Mouse (Mus musculus): ENCODE results near the gene Ssc4d. TPM values are rescaled to one million over a fixed set of nuclear protein-coding genes. Genes with fewer than 3 reads are reported as not detected.

Ssc4d gene
- polyA plus RNA-seq, 1 experiment from 2014 or later, result 0.70 TPM

DNA sequence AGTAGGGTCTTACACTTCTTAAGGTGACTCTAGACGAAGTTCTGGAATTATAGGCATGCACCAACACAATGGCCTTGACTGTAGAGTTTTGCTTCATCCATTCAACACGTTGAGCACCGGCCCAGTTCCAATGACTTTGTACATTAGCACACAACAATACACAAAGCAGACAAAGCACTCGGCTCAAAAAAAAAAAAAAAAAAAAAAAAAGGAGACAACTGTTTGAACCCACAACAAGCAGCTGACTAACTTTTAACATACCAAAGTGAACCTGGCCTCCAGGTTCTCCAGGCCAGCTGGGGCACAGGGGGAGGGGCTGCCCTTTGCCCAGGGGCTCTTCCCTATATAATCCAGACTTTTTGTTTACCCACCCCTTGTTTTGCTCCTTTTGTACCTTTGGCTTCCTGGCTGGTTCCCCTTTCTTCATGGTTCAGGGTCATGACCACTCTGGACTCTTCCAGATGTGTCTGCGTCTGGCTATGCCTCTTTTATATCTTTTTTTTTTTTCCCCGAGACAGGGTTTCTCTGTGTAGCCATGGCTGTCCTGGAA lies 38.6 kb downstream of the Ssc4d start:
- Histone ChIP-seq H3K4me1 (replicated peaks) (peaks cover 21% of the 10 kb centered on the region), H3K27me3 (replicated peaks) (no peaks in the 10 kb centered on the region), H3K9ac (no peak overlapping the region), H3K9me3 (replicated peaks) (no peaks in the 10 kb centered on the region), H3K36me3 (peaks cover 16% of the 10 kb centered on the region), H3K27ac (ENCODE audit: poor library complexity, severe bottlenecking) (peak overlapping the region; percentile 66), H3K4me2 (no peak overlapping the region), H3K4me3 (no peak overlapping the region)
- 71% methylated on average over 6 of the region's 6 CpGs for WGBS
- ATAC-seq (ENCODE audit: insufficient number of reproducible peaks, low FRiP score), result no peak

DNA sequence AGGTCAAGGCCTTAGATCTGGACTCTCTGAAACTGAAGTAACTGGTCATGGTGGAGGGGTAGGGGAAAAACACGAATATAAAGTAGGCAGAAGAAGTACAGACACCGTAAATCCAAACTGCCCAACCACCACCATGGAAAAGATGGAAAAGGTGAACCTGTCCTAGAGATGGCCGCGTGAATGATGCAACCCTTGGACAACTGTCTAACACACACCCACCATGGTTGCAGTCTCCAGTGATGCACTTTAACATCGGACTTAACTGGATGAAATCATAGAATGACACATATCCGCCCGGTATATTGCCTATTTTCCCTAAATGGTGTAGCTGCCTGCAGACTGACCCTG lies 39.2 kb downstream of the Ssc4d start:
- no peak overlapping the region for H3K9ac ChIP-seq
- H3K4me2 ChIP-seq, result peak overlapping the region; percentile 37
- H3K4me1 ChIP-seq (replicated peaks), result peaks cover 21% of the 10 kb centered on the region
- H3K36me3 ChIP-seq, result peaks cover 22% of the 10 kb centered on the region
- H3K4me3 ChIP-seq, result peak overlapping the region; percentile 97; the same call in 1 of the 2 replicates
- H3K9me3 ChIP-seq (replicated peaks), result no peaks in the 10 kb centered on the region
- peak; percentile 8; the same call in 1 of the 2 replicates for ATAC-seq (ENCODE audit: insufficient number of reproducible peaks, low FRiP score)
- H3K27me3 ChIP-seq (replicated peaks), result no peaks in the 10 kb centered on the region
- WGBS, result 52% methylated on average over 7 of the region's 7 CpGs
- H3K27ac ChIP-seq (ENCODE audit: poor library complexity, severe bottlenecking), result peak overlapping the region; percentile 66

GRCm38 (mm10) chr5:135934481-135935175 lies 39.7 kb downstream of the Ssc4d start, which contains the start of gene Ywhag:
Gene Ywhag (minus strand): TSS chr5:135934616.
- Histone ChIP-seq H3K27ac (ENCODE audit: poor library complexity, severe bottlenecking) (peak within 1 kb of the TSS; percentile 97), H3K27me3 (replicated peaks) (no peaks in the 10 kb centered on the region), H3K4me3 (peak within 1 kb of the TSS; percentile 97), H3K9me3 (replicated peaks) (no peaks in the 10 kb centered on the region), H3K4me1 (replicated peaks) (peaks cover 21% of the 10 kb centered on the region), H3K9ac (peak within 1 kb of the TSS; percentile 89), H3K36me3 (peaks cover 27% of the 10 kb centered on the region), H3K4me2 (peak within 1 kb of the TSS; percentile 71)
- under 1% methylated on average over 48 of the region's 48 CpGs for WGBS
- peak; percentile 97 for ATAC-seq (ENCODE audit: insufficient number of reproducible peaks, low FRiP score)

DNA sequence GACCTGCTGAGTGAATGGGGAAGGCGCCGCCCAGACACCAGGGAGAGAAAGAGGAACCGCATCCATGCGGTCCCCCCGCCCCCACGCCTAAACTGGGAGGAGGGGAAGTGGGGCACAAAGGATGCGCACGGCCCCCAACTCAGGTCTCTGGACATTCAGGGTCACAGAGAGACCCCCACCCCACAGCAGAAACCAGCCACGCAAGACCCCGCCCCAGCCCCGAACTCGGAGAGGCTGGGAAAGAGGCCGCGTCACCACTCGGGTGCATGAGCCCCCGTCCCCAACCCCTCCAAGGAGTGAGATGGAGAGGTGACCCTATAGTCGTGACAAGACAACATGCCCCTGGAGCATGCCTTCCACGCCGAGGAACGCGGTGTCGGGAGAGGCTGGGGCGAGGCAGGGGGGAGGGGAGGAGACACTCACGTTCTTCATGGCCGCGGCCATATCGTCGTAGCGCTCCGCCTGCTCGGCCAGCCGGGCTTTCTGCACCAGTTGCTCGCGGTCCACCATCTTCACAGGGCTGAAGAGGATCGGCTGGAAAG lies 40.4 kb downstream of the Ssc4d start:
- H3K9ac ChIP-seq, result peak overlapping the region; percentile 89
- H3K4me2 ChIP-seq, result peak overlapping the region; percentile 62
- no peaks in the 10 kb centered on the region for H3K9me3 ChIP-seq (replicated peaks)
- H3K4me3 ChIP-seq, result peak overlapping the region; percentile 97
- under 1% methylated on average over 34 of the region's 35 CpGs for whole genome bisulfite sequencing
- H3K27ac ChIP-seq (ENCODE audit: poor library complexity, severe bottlenecking), result peak overlapping the region; percentile 97
- peaks cover 33% of the 10 kb centered on the region for H3K36me3 ChIP-seq
- H3K27me3 ChIP-seq (replicated peaks), result no peaks in the 10 kb centered on the region
- H3K4me1 ChIP-seq (replicated peaks), result peaks cover 21% of the 10 kb centered on the region
- ATAC-seq (ENCODE audit: insufficient number of reproducible peaks, low FRiP score), result peak; percentile 68

DNA sequence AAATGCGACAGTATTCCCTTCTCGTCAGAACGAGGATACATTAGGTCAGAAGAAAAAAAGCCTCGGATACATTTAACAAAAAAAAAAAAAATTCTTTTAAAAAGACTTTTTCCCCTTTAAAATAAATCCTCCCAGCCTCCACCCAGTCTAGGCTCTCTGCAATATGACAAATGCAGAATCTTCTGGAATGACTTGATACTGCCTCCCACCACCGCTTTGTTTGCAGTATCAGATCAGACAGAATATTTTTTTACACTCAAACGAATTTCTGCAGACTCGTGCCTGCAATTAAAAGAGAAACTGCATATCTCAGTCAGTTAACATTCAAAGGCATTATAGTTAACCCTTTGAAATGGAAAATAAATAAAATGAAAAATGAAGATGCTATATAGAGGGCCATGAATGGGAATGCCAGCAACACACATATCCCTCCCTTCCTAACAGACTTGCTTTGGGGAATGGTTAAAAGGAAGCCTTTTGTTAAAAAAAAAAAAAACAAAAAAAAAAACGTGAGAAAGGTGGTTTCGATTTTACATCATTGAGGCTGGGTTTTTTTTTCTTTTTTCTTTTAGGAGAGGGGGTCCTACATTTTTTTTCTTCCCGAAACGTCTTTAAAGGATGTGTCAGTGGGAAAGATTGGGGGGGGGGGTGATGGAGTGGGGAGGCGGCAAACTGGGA lies 41.0 kb downstream of the Ssc4d start:
- Histone ChIP-seq H3K4me2 (peak overlapping the region; percentile 71), H3K4me1 (replicated peaks) (peaks cover 21% of the 10 kb centered on the region), H3K9ac (peak overlapping the region; percentile 89), H3K9me3 (replicated peaks) (no peaks in the 10 kb centered on the region), H3K27ac (ENCODE audit: poor library complexity, severe bottlenecking) (peak overlapping the region; percentile 97), H3K36me3 (peaks cover 38% of the 10 kb centered on the region), H3K27me3 (replicated peaks) (no peaks in the 10 kb centered on the region), H3K4me3 (peak overlapping the region; percentile 97)
- no peak for ATAC-seq (ENCODE audit: insufficient number of reproducible peaks, low FRiP score)
- WGBS, result 12% methylated on average over 12 of the region's 12 CpGs

DNA sequence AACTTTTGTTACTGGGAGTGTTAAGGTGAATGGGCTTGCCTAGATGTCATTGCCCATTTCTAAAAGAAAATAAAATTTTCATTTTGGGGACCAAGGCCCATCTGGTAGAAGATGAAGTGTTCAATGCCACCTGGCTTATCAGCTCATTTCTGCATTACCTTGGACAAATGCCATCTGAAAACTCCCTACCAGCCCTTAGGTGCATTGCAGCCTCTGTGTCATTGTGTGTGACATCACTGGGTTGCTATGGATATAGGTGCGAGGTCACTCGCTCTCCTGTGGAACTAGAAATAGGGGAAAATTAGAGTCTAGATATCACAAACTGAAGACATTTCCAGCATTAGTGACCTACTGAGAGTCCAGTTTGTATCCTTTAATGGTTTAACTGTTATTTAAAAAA lies 42.0 kb downstream of the Ssc4d start:
- no peak overlapping the region for H3K4me3 ChIP-seq
- WGBS, result 65% methylated on average over 2 of the region's 2 CpGs
- H3K27ac ChIP-seq (ENCODE audit: poor library complexity, severe bottlenecking), result no peak overlapping the region
- H3K4me1 ChIP-seq (replicated peaks), result peaks cover 21% of the 10 kb centered on the region
- no peaks in the 10 kb centered on the region for H3K9me3 ChIP-seq (replicated peaks)
- no peak overlapping the region; the same call in 1 of the 2 replicates for H3K9ac ChIP-seq
- no peaks in the 10 kb centered on the region for H3K27me3 ChIP-seq (replicated peaks)
- ATAC-seq (ENCODE audit: insufficient number of reproducible peaks, low FRiP score), result no peak
- H3K4me2 ChIP-seq, result peak overlapping the region; percentile 47
- peaks cover 46% of the 10 kb centered on the region for H3K36me3 ChIP-seq

- Histone ChIP-seq H3K4me1 (replicated peaks) (peaks cover 21% of the 10 kb centered on the region), H3K9ac (no peak overlapping the region), H3K9me3 (replicated peaks) (no peaks in the 10 kb centered on the region), H3K4me2 (no peak overlapping the region), H3K36me3 (peaks cover 54% of the 10 kb centered on the region), H3K27me3 (replicated peaks) (no peaks in the 10 kb centered on the region), H3K27ac (ENCODE audit: poor library complexity, severe bottlenecking) (no peak overlapping the region), H3K4me3 (no peak overlapping the region)
- no peak for ATAC-seq (ENCODE audit: insufficient number of reproducible peaks, low FRiP score)
- 79% methylated on average over 9 of the region's 9 CpGs for WGBS
These were observed 42.8 kb downstream of the Ssc4d start for GRCm38 (mm10) chr5:135931526-135931925.

- H3K36me3 ChIP-seq, result peaks cover 71% of the 10 kb centered on the region
- no peak overlapping the region for H3K4me3 ChIP-seq
- H3K27me3 ChIP-seq (replicated peaks), result no peaks in the 10 kb centered on the region
- H3K4me1 ChIP-seq (replicated peaks), result peaks cover 16% of the 10 kb centered on the region
- no peak for ATAC-seq (ENCODE audit: insufficient number of reproducible peaks, low FRiP score)
- H3K4me2 ChIP-seq, result no peak overlapping the region
- 74% methylated on average over 6 of the region's 6 CpGs for WGBS
- no peaks in the 10 kb centered on the region for H3K9me3 ChIP-seq (replicated peaks)
- H3K9ac ChIP-seq, result no peak overlapping the region
- H3K27ac ChIP-seq (ENCODE audit: poor library complexity, severe bottlenecking), result no peak overlapping the region
These were observed 44.5 kb downstream of the Ssc4d start for GRCm38 (mm10) chr5:135929685-135930424.

DNA sequence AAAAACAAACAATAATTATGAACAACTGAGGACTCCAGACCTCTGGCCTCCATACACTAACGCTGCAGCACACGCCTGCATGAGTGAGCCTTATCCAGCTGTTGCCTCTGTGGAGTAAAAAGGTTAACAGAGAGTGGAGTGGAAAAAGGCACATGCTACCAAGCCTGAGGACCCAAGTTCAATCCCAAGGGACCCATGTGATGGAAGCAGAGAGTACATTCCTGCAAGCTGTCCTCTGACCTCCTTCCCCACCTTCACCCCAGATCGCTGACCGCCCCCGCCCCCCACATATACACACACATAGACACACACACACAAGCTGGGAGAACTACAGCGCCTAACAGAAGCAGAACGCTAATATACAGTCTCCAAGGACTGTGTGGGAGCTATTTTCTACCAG lies 50.4 kb downstream of the Ssc4d start:
- H3K9ac ChIP-seq, result no peak overlapping the region
- no peak overlapping the region for H3K27ac ChIP-seq (ENCODE audit: poor library complexity, severe bottlenecking)
- H3K4me1 ChIP-seq (replicated peaks), result peaks cover 5% of the 10 kb centered on the region; the same call in 1 of the 2 replicates
- H3K36me3 ChIP-seq, result peaks cover 93% of the 10 kb centered on the region
- no peak overlapping the region for H3K4me2 ChIP-seq
- ATAC-seq (ENCODE audit: insufficient number of reproducible peaks, low FRiP score), result no peak
- H3K4me3 ChIP-seq, result no peak overlapping the region
- 94% methylated on average over 7 of the region's 7 CpGs for WGBS
- H3K9me3 ChIP-seq (replicated peaks), result no peaks in the 10 kb centered on the region
- H3K27me3 ChIP-seq (replicated peaks), result no peaks in the 10 kb centered on the region

DNA sequence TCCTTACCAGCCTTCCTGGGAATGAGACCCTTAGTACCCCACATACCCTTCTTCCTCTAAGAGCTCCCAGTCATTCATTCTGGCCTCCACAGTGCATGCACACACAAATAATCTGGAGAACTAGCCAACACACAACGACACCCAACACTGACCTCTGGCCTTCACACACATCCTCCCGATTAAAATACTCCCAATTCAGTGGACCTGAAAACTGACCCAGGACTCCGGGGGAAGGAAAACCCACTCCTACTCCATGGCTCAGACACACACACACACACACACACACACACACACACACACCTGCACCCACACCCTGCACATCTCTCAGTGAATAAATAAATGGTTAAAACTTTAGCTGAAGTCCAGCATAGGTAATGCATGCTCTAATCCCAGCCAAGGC lies 54.4 kb downstream of the Ssc4d start:
- Histone ChIP-seq H3K4me3 (no peak overlapping the region), H3K4me1 (replicated peaks) (peaks cover 23% of the 10 kb centered on the region), H3K4me2 (no peak overlapping the region), H3K27me3 (replicated peaks) (no peaks in the 10 kb centered on the region), H3K9ac (no peak overlapping the region), H3K36me3 (peaks cover 83% of the 10 kb centered on the region), H3K9me3 (replicated peaks) (no peaks in the 10 kb centered on the region), H3K27ac (ENCODE audit: poor library complexity, severe bottlenecking) (no peak overlapping the region)
- 87% methylated on average over 3 of the region's 3 CpGs for WGBS
- no peak for ATAC-seq (ENCODE audit: insufficient number of reproducible peaks, low FRiP score)

- no peak overlapping the region for H3K9ac ChIP-seq
- WGBS, result 94% methylated on average over 5 of the region's 5 CpGs
- no peaks in the 10 kb centered on the region for H3K27me3 ChIP-seq (replicated peaks)
- peaks cover 36% of the 10 kb centered on the region for H3K4me1 ChIP-seq (replicated peaks)
- H3K4me2 ChIP-seq, result no peak overlapping the region
- no peaks in the 10 kb centered on the region for H3K9me3 ChIP-seq (replicated peaks)
- no peak for ATAC-seq (ENCODE audit: insufficient number of reproducible peaks, low FRiP score)
- H3K4me3 ChIP-seq, result no peak overlapping the region
- H3K36me3 ChIP-seq, result peaks cover 71% of the 10 kb centered on the region
- H3K27ac ChIP-seq (ENCODE audit: poor library complexity, severe bottlenecking), result no peak overlapping the region
These were observed 55.7 kb downstream of the Ssc4d start for GRCm38 (mm10) chr5:135918593-135918992.
